Mouse (Mus musculus) limb, embryonic 14.5 days (tissue): ENCODE measurements around the gene Olfr1080. TPM values are rescaled to one million over a fixed set of nuclear protein-coding genes. Genes with fewer than 3 reads are reported as not detected.
"Not testable (repeated sequence)": the region's sequence is repeated elsewhere in the genome, so short reads cannot be mapped to it uniquely, and the experiment has no call there.

Source experiments
- ATAC-seq: fragments of 200-750 bp; cut with Nextera tagmentation; 2 replicates; pipeline ENCODE4 v1.8.0; 2017; ENCODE audit warnings: low read depth, moderate number of reproducible peaks, moderate TSS enrichment; ENCODE audit not compliant: low FRiP score
- DNase-seq: peaks from one replicate; pipeline ENCODE4 v3.0.0-alpha.2; 2015; ENCODE audit warnings: low spot score
- H3K27ac ChIP-seq: fragments of 300-500 bp; sonication (generic); replicated peaks from 2 replicates; pipeline ENCODE4 v1.5.1; 2014; ENCODE audit warnings: low read depth, mild to moderate bottlenecking, low read length, moderate library complexity, mixed read lengths
- H3K27me3 ChIP-seq: fragments of 300-500 bp; sonication (generic); 2 replicates; pipeline ENCODE4 v1.6.1; 2014; ENCODE audit warnings: low read length, mixed read lengths; ENCODE audit not compliant: control insufficient read depth, insufficient read depth
- H3K36me3 ChIP-seq: fragments of 300-500 bp; sonication (generic); 2 replicates; pipeline ENCODE4 v1.6.1; 2014; ENCODE audit warnings: mild to moderate bottlenecking, low read length, moderate library complexity, mixed read lengths; ENCODE audit not compliant: control insufficient read depth, insufficient read depth
- H3K4me1 ChIP-seq: fragments of 300-500 bp; sonication (generic); 2 replicates; pipeline ENCODE4 v1.6.1; 2014; ENCODE audit warnings: antibody characterized with exemption, low read length, mixed read lengths; ENCODE audit not compliant: control insufficient read depth, insufficient read depth
- H3K4me2 ChIP-seq: fragments of 300-500 bp; sonication (generic); replicated peaks from 2 replicates; pipeline ENCODE4 v1.6.1; 2014; ENCODE audit warnings: low read depth, mild to moderate bottlenecking, low read length, moderate library complexity; ENCODE audit not compliant: severe bottlenecking
- H3K4me3 ChIP-seq: fragments of 300-500 bp; sonication (generic); replicated peaks from 2 replicates; pipeline ENCODE4 v1.5.1; 2014; ENCODE audit warnings: low read length
- H3K9ac ChIP-seq: fragments of 300-500 bp; sonication (generic); 2 replicates; pipeline ENCODE4 v1.6.1; 2014; ENCODE audit warnings: mild to moderate bottlenecking, low read depth, low read length, moderate library complexity; ENCODE audit not compliant: severe bottlenecking
- H3K9me3 ChIP-seq: fragments of 300-500 bp; sonication (generic); 2 replicates; pipeline ENCODE4 v1.6.1; 2016; ENCODE audit warnings: low read length; ENCODE audit not compliant: control insufficient read depth
- POLR2A ChIP-seq: fragments of 200-500 bp; IDR thresholded peaks from 2 replicates; pipeline ENCODE4 v1.8.0; 2012; ENCODE audit warnings: inconsistent platforms, mild to moderate bottlenecking, moderate library complexity, borderline replicate concordance; ENCODE audit not compliant: insufficient read depth, insufficient read length; ENCODE audit errors: extremely low read depth
- WGBS: fragments of 180-500 bp; shearing (Covaris S2); extraction: QIAGEN DNeasy Blood & Tissue Kit; methylation state at CpG from one replicate; pipeline ENCODE4 v1.1.7; 2014; 5-methylcytosine and 5-hydroxymethylcytosine counted together
- polyA plus RNA-seq, 2 experiments: library from polyadenylated mRNA; depleted of rRNA in 1 of 2; stranded (reverse) in 1 of 2; unstranded in 1 of 2; fragments of >200 nt; fragmentation: Nextera tagmentation in 1 of 2; extraction: Ambion mirVana in 1 of 2; gene quantifications; 2 replicates each; pipeline versions ENCODE4 v1.2.1 to v1.2.3; 2012 to 2014

Olfr1080 gene
- polyA plus RNA-seq (2012; rRNA removed) = not detected in 2 replicates
- not detected in 2 replicates for polyA plus RNA-seq (2014; fragmentation: Nextera tagmentation; extraction: Ambion mirVana)

DNA sequence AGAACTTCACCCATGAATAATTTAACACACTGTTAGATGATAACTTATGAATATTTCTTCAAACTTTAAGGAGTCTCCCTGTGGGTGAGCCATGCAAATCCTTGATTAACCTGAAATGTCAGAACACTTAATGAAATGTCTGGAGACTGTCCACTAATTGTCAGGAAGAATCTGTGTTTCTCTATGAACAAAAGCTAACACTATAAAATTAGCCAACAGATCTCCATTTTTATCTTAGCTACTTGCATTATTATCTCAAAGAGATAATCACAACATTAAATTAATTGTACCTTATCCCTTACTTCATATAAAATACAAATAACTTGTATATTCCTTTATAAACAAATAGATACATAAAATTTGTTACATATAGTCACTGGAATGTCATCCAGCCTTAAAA is at the start of gene Olfr1080:
Gene Olfr1080 (minus strand): TSS at position 101 of the 400 bp plus-strand sequence.
- not testable (repeated sequence) for H3K4me3 ChIP-seq, H3K4me1 ChIP-seq, ATAC-seq, H3K9ac ChIP-seq, H3K36me3 ChIP-seq, H3K27me3 ChIP-seq, H3K4me2 ChIP-seq, H3K9me3 ChIP-seq, DNase-seq, H3K27ac ChIP-seq

DNA sequence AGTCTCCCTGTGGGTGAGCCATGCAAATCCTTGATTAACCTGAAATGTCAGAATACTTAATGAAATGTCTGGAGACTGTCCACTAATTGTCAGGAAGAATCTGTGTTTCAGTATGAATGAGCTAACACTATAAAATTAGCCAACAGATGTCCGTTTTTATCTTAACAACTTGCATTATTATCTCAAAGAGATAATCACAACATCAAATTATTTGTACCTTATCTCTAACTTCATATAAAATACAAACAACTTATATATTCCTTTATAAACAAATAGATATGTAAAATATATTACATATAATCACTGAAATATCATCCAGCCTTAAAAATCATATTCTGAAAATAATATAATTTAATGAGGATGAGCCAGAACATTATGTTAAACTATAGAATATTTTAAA is 40.8 kb upstream of the Olfr1080 start, which contains the start of gene Olfr1082:
Gene Olfr1082 (minus strand): TSS at position 101 of the 400 bp plus-strand sequence.
- not testable (repeated sequence) for H3K4me2 ChIP-seq, ATAC-seq, H3K4me1 ChIP-seq, H3K9ac ChIP-seq, H3K27me3 ChIP-seq, H3K27ac ChIP-seq, H3K9me3 ChIP-seq, DNase-seq, H3K4me3 ChIP-seq, H3K36me3 ChIP-seq
- 40% methylated on average over 1 of the region's 1 CpGs for WGBS

GRCm38 (mm10) chr2:86542380-86542779 is 15.7 kb downstream of the Olfr1080 start, which contains the start of gene Olfr1079:
TSS of gene Olfr1079 (minus strand) at chr2:86542480.
- Histone ChIP-seq H3K9me3 (no peaks in the 10 kb centered on the region), H3K9ac (no peak within 1 kb of the TSS), H3K4me2 (no peak within 1 kb of the TSS), H3K4me3 (no peak within 1 kb of the TSS), H3K27ac (no peak within 1 kb of the TSS), H3K36me3 (no peaks in the 10 kb centered on the region), H3K4me1 (no peaks in the 10 kb centered on the region), H3K27me3 (no peaks in the 10 kb centered on the region)
- WGBS = 77% methylated on average over 1 of the region's 1 CpGs
- DNase-seq (no peak), ATAC-seq (no peak)
- no peak for TF ChIP-seq POLR2A

GRCm38 (mm10) chr2:86530991-86531390 is 27.0 kb downstream of the Olfr1080 start:
- H3K9ac ChIP-seq = no peak overlapping the region
- DNase-seq (no peak), ATAC-seq (no peak)
- H3K36me3 ChIP-seq = no peaks in the 10 kb centered on the region
- H3K4me3 ChIP-seq = no peak overlapping the region
- WGBS = 71% methylated on average over 1 of the region's 1 CpGs
- no peaks in the 10 kb centered on the region for H3K27me3 ChIP-seq
- H3K4me1 ChIP-seq = no peaks in the 10 kb centered on the region
- H3K27ac ChIP-seq = no peak overlapping the region
- no peak for TF ChIP-seq POLR2A
- no peaks in the 10 kb centered on the region for H3K9me3 ChIP-seq
- H3K4me2 ChIP-seq = no peak overlapping the region

DNA sequence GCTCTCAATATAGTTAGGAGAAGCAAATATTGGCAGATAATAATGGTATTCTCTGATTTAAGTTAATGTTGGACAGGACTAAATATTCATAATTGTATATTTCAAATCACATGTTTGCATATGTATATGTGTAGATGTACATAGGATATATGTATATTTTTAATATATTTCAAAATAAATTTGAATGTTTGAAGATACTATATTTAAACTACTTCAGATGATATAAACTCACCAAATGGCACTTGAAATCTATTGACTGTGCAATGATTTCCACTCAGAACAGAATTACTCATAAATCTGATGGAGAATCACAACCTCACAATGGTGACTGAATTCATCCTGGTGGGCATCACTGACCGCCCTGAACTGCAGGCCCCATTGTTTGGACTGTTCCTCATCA is 49.9 kb downstream of the Olfr1080 start, which contains the start of gene Olfr1076:
Gene Olfr1076 (plus strand): TSS at position 301 of the 400 bp plus-strand sequence.
- H3K36me3 ChIP-seq = no peaks in the 10 kb centered on the region
- TF ChIP-seq POLR2A = no peak
- whole genome bisulfite sequencing = 88% methylated on average over 1 of the region's 1 CpGs

More for the DNA sequence above, 49.9 kb downstream of the Olfr1080 start, which contains the start of gene Olfr1076:
- Histone ChIP-seq H3K4me3 (no peak within 1 kb of the TSS), H3K27ac (no peak within 1 kb of the TSS), H3K27me3 (no peaks in the 10 kb centered on the region), H3K4me1 (no peaks in the 10 kb centered on the region), H3K9ac (no peak within 1 kb of the TSS), H3K9me3 (no peaks in the 10 kb centered on the region), H3K4me2 (no peak within 1 kb of the TSS)
- ATAC-seq = no peak
- no peak for DNase-seq

Other genes with a start within 250 kb of the Olfr1080 start
- not detected in 2 replicates for gene Olfr1053, start 243.0 kb downstream of the Olfr1080 start, polyA plus RNA-seq (2012; rRNA removed)
- not detected in 2 replicates for gene Olfr1053, start 243.0 kb downstream of the Olfr1080 start, polyA plus RNA-seq (2014; fragmentation: Nextera tagmentation; extraction: Ambion mirVana)
- gene Olfr1054, start 222.8 kb downstream of the Olfr1080 start, polyA plus RNA-seq (2012; rRNA removed) = not detected in 2 replicates
- not detected in 2 replicates for gene Olfr1054, start 222.8 kb downstream of the Olfr1080 start, polyA plus RNA-seq (2014; fragmentation: Nextera tagmentation; extraction: Ambion mirVana)
- gene Olfr1055, start 208.0 kb downstream of the Olfr1080 start, polyA plus RNA-seq (2012; rRNA removed) = not detected in 2 replicates
- gene Olfr1055, start 208.0 kb downstream of the Olfr1080 start, polyA plus RNA-seq (2014; fragmentation: Nextera tagmentation; extraction: Ambion mirVana) = not detected in 2 replicates
- gene Olfr1056, start 195.8 kb downstream of the Olfr1080 start, polyA plus RNA-seq (2012; rRNA removed) = not detected in 2 replicates
- gene Olfr1056, start 195.8 kb downstream of the Olfr1080 start, polyA plus RNA-seq (2014; fragmentation: Nextera tagmentation; extraction: Ambion mirVana) = not detected in 2 replicates
- not detected in 2 replicates for gene Olfr1057, start 179.8 kb downstream of the Olfr1080 start, polyA plus RNA-seq (2012; rRNA removed)
- not detected in 2 replicates for gene Olfr1057, start 179.8 kb downstream of the Olfr1080 start, polyA plus RNA-seq (2014; fragmentation: Nextera tagmentation; extraction: Ambion mirVana)
- not detected in 2 replicates for gene Olfr1058, start 169.7 kb downstream of the Olfr1080 start, polyA plus RNA-seq (2012; rRNA removed)
- not detected in 2 replicates for gene Olfr1058, start 169.7 kb downstream of the Olfr1080 start, polyA plus RNA-seq (2014; fragmentation: Nextera tagmentation; extraction: Ambion mirVana)
- gene Olfr1061, start 144.2 kb downstream of the Olfr1080 start, polyA plus RNA-seq (2012; rRNA removed) = not detected in 2 replicates
- not detected in 2 replicates for gene Olfr1061, start 144.2 kb downstream of the Olfr1080 start, polyA plus RNA-seq (2014; fragmentation: Nextera tagmentation; extraction: Ambion mirVana)
- gene Olfr1062, start 131.5 kb downstream of the Olfr1080 start, polyA plus RNA-seq (2012; rRNA removed) = not detected in 2 replicates
- gene Olfr1062, start 131.5 kb downstream of the Olfr1080 start, polyA plus RNA-seq (2014; fragmentation: Nextera tagmentation; extraction: Ambion mirVana) = not detected in 2 replicates
- not detected in 2 replicates for gene Olfr1065, start 107.6 kb downstream of the Olfr1080 start, polyA plus RNA-seq (2012; rRNA removed)
- not detected in 2 replicates for gene Olfr1065, start 107.6 kb downstream of the Olfr1080 start, polyA plus RNA-seq (2014; fragmentation: Nextera tagmentation; extraction: Ambion mirVana)
- gene Olfr1066, start 102.0 kb downstream of the Olfr1080 start, polyA plus RNA-seq (2012; rRNA removed) = not detected in 2 replicates
- not detected in 2 replicates for gene Olfr1066, start 102.0 kb downstream of the Olfr1080 start, polyA plus RNA-seq (2014; fragmentation: Nextera tagmentation; extraction: Ambion mirVana)
- gene Olfr228, start 70.8 kb downstream of the Olfr1080 start, polyA plus RNA-seq (2012; rRNA removed) = not detected in 2 replicates
- gene Olfr228, start 70.8 kb downstream of the Olfr1080 start, polyA plus RNA-seq (2014; fragmentation: Nextera tagmentation; extraction: Ambion mirVana) = not detected in 2 replicates
- not detected in 2 replicates for gene Olfr1076, start 49.8 kb downstream of the Olfr1080 start, polyA plus RNA-seq (2012; rRNA removed)
- gene Olfr1076, start 49.8 kb downstream of the Olfr1080 start, polyA plus RNA-seq (2014; fragmentation: Nextera tagmentation; extraction: Ambion mirVana) = not detected in 2 replicates
- gene Olfr1079, start 15.8 kb downstream of the Olfr1080 start, polyA plus RNA-seq (2012; rRNA removed) = not detected in 2 replicates
- not detected in 2 replicates for gene Olfr1079, start 15.8 kb downstream of the Olfr1080 start, polyA plus RNA-seq (2014; fragmentation: Nextera tagmentation; extraction: Ambion mirVana)
- not detected in 2 replicates for gene Olfr1082, start 40.7 kb upstream of the Olfr1080 start, polyA plus RNA-seq (2012; rRNA removed)
- not detected in 2 replicates for gene Olfr1082, start 40.7 kb upstream of the Olfr1080 start, polyA plus RNA-seq (2014; fragmentation: Nextera tagmentation; extraction: Ambion mirVana)
- not detected in 2 replicates for gene Olfr1084, start 81.5 kb upstream of the Olfr1080 start, polyA plus RNA-seq (2012; rRNA removed)
- gene Olfr1084, start 81.5 kb upstream of the Olfr1080 start, polyA plus RNA-seq (2014; fragmentation: Nextera tagmentation; extraction: Ambion mirVana) = not detected in 2 replicates
- not detected in 2 replicates for gene Olfr1085, start 103.8 kb upstream of the Olfr1080 start, polyA plus RNA-seq (2012; rRNA removed)
- gene Olfr1085, start 103.8 kb upstream of the Olfr1080 start, polyA plus RNA-seq (2014; fragmentation: Nextera tagmentation; extraction: Ambion mirVana) = not detected in 2 replicates
- gene Olfr1086, start 121.9 kb upstream of the Olfr1080 start, polyA plus RNA-seq (2012; rRNA removed) = not detected in 2 replicates
- not detected in 2 replicates for gene Olfr1086, start 121.9 kb upstream of the Olfr1080 start, polyA plus RNA-seq (2014; fragmentation: Nextera tagmentation; extraction: Ambion mirVana)
- gene Olfr1087, start 140.2 kb upstream of the Olfr1080 start, polyA plus RNA-seq (2012; rRNA removed) = not detected in 2 replicates
- gene Olfr1087, start 140.2 kb upstream of the Olfr1080 start, polyA plus RNA-seq (2014; fragmentation: Nextera tagmentation; extraction: Ambion mirVana) = not detected in 2 replicates
- gene Olfr1089, start 175.5 kb upstream of the Olfr1080 start, polyA plus RNA-seq (2012; rRNA removed) = not detected in 2 replicates
- not detected in 2 replicates for gene Olfr1089, start 175.5 kb upstream of the Olfr1080 start, polyA plus RNA-seq (2014; fragmentation: Nextera tagmentation; extraction: Ambion mirVana)
- not detected in 2 replicates for gene Olfr1090, start 200.8 kb upstream of the Olfr1080 start, polyA plus RNA-seq (2012; rRNA removed)
- not detected in 2 replicates for gene Olfr1090, start 200.8 kb upstream of the Olfr1080 start, polyA plus RNA-seq (2014; fragmentation: Nextera tagmentation; extraction: Ambion mirVana)
- gene Olfr1093, start 224.2 kb upstream of the Olfr1080 start, polyA plus RNA-seq (2012; rRNA removed) = not detected in 2 replicates
- not detected in 2 replicates for gene Olfr1093, start 224.2 kb upstream of the Olfr1080 start, polyA plus RNA-seq (2014; fragmentation: Nextera tagmentation; extraction: Ambion mirVana)